Mouse (Mus musculus) liver (tissue): ENCODE data around the gene Itsn1.

ENCODE experiments used
- DNase-seq: peaks from one replicate; pipeline ENCODE4 v3.0.0-alpha.2; 2020; ENCODE audit warnings: mixed read lengths

Itsn1 gene

GRCm38 (mm10) chr16:91962894-91963555 lies 233.9 kb downstream of the Itsn1 start:
- no peak for DNase-seq

GRCm38 (mm10) chr16:91963556-91963900 lies 234.4 kb downstream of the Itsn1 start:
- DNase-seq = no peak

GRCm38 (mm10) chr16:91964308-91965178 lies 235.5 kb downstream of the Itsn1 start:
- DNase-seq = no peak

DNA sequence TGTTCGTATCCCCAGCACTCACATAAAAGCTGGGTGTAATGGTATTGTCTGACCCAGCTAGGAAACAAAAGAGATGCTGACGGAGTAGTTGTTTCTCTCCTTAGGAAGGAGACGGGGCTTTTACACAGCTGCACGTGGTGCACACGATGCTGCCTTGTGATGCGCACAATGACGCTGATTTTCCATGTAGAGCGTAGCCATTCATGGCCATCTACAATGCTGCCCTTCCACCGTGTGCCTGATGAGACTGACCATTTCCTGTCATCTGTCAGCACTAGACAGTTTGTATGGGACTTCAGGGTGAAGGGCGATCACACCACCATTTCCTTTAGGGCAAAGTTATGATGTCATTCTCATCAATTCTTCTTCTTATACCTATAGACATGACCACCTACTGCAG lies 239.6 kb downstream of the Itsn1 start:
- no peak for DNase-seq

DNA sequence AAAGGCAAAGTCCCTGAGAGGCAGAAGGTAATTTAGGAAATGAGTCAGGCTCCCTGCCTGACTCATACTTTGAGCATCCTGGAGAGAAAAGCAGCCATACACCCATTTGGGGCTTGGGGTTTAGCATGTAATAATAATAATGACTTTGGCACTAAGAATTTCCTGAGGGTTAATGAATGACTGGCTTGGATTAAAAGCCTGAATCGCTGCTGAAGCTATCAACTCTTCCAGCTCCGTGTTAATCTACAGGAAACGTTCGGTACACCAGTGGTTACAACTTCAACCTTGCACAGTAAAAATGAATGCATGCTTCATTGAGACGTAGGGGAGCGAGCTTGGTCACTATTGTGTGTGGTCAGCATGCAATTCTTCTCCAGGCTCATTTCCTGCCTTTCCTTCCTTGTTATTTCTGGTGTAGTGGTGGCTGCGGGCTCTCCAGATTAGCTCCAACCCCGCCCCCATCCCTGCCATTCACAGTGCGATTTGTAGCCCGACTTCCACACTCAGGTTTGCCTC lies 240.5 kb downstream of the Itsn1 start:
- DNase-seq = peak; percentile 22
